Mouse (Mus musculus) urinary bladder, adult 2 months (tissue): ENCODE measurements around the gene T. TPM values are rescaled to one million over a fixed set of nuclear protein-coding genes. Genes with fewer than 3 reads are reported as not detected.

Source experiments
- DNase-seq: peaks from one replicate; pipeline ENCODE4 v3.0.0; 2022; ENCODE audit warnings: low spot score
- polyA plus RNA-seq: library from polyadenylated mRNA; depleted of rRNA; stranded (reverse); fragments of >200 nt; gene quantifications from 2 replicates; pipeline ENCODE4 v1.2.3, GENCODE M21; 2012

The T gene
- polyA plus RNA-seq, 1 experiment, result not detected

DNA sequence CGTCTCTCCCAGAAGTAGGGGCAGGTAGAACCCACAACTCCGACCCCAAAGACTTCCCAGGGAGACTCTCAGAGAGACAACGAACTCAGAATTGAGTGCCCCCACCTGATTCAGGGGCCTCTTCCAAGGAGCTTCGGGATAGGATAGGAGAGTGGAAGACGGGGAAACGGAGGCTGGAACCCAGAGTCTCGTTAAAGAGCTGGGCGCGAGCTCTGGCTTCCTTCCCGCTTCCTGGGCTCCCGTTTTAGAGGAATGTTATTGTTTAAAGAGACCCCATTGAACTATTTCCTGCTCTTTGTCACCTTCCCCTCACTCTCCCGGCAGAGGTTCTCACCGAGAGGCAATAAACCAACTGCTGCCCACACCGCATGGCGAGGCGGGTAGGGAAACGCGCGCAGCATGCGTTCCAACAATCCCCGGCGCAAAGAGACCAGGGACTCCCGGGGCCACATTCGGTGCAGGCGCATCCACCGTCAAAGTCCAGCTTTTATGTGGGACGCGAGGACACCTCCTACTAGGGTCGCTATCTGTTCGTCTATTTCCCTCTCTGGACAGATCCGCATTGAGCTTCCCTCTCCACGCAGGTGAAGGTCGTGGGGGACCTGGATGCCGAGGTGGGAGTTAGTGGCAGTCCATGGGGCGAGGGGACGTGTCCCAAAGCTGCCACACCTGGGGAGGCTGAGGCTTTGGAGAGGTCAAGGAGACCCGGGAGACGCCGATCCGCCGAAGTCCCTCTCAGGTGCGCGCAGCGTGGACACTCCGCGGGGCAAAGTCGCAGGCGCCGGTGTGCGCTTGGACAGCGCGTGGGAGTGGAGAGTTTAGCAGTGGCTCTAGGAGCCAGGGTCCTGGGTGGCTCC, 874 bp upstream of the T start:
- no peak for DNase-seq

DNA sequence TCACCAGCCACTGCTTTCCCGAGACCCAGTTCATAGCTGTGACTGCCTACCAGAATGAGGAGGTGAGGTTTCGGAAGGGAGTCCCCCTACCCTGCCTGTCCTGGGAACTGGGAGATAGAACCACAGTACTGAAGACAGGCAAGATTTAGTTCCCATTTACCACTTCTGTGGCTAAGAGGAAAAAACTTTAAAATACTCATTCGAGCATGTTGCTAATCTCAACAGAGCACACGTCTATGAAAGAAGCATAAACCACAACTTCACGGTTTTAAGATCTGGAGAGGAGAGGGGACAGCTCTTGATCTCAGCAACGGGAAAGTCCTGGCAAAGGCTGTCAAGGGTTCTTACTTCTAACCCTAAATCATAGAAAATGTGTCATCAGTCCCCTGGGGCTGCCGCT, 2.0 kb downstream of the T start:
- no peak for DNase-seq

GRCm38 (mm10) chr17:8444062-8444461, 9.8 kb downstream of the T start:
- no peak for DNase-seq

- DNase-seq, result no peak
Measured at GRCm38 (mm10) chr17:8447676-8448192, 13.5 kb downstream of the T start.

- no peak for DNase-seq
Measured at GRCm38 (mm10) chr17:8448324-8448723, 14.1 kb downstream of the T start.

DNA sequence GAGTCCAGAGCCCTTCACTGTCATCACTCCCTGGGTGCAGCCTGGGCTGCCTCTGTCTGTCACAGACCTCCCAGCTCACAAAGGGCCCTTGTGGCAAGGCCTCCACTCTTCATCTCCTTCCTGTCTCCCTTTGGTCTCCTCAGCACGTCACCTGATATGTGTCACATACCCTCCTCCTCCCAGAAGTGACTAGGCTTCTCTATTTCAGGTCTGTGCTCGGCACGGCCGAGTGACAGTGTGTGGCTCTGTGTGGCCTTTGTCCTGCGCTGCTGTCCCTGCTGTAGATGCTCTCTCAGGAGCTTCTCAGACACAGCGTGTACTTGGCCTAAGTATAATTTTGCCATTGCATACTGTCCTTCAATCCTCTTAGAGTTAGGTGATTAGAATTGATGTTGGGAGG, 21.0 kb downstream of the T start:
- DNase-seq, result no peak

DNA sequence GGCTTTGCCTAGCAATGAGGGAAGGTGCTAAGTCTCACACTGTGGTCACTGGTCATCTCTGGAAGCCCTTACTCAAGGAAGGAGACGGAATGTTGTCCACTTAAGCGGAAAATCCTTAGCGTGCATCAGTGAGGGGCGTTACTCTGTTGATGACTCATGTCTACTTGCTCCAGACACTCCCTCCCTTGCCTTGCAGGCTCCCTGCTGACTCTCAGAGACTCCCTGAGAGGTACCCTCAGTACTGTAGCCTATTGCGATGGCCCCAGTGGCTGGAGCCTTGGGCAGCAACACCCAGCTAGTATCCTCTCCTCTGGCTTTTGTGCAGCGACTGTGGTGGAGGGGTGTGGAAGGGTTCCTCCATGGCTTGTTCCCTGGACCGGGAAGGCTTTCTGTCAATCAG, 21.4 kb downstream of the T start:
- DNase-seq, result no peak

DNA sequence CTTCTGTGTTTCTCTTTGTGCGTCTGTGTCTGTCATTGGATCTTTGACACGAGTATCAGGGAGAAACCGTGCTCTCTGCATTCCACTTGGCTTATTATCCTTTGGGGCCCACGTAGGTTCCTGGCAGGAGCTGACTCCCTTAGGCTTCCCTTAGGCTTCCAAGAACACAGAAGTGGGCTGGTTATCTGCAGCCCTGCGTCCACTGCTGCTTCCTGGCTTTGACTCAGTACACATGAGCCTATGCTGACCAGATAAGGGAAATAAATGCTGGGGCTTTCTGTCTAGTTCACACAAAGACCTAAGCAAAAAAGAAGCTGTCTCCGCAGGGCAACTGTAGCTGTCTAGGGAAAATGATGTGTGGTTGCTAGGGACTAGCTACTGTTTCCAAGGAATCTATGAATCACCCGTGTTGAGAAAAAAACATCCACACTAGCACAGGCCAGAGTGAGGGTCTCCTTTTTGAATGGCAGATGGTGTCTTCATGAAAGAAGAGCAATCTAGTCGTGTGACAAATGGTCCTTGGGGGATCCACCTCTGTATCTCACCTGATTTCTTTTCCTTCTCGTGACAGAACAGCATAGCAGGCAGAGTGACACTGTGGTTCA, 22.7 kb downstream of the T start:
- no peak for DNase-seq

DNA sequence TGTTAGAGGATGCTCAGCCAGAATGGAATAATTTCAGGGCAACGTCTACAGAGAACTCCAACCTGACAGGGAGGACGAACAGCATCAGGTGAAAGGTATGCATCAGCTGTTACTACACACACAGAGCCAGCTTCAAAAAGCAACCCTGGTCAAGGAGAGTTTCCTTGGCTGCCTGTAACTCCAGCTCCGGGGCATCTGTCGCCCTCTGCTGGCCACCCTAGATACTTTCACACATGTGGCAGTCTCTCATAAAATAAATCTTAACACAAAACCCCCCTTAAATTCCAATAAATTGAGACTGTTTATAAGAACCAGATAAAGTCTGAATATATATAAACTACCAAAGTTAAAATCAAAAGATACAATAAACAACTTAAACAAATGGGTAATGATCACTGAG, 27.3 kb downstream of the T start:
- DNase-seq, result no peak

DNA sequence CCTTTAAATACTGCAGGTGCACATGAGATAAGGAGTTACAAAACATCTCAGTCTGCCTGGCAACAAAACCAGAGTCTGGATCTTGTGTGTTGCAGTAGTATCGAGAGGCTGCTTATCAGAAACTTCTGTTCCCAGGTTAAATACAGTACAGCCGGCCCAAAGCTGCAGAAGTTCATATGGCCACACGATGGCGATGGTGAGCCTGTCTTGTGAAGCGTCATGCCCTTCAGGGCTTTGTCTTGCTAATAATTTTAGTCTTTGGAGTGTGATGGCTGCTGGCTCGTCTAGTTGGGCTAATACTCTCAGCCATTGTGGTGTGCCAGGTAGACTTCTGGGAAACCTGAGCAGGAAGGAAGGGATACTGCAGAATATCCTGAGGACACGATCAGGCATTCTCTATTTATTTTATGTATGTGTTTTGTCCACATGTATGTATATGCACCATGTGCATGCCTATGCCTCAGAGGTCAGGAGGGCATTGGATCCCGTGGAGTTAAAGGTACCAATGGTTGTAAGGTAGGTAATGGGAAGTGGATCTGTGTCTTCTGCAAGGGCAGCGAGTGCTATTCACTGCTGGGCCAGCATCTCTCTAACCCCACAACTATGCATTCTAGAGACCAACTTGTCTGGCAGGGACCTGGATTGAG, 29.4 kb downstream of the T start:
- no peak for DNase-seq

DNA sequence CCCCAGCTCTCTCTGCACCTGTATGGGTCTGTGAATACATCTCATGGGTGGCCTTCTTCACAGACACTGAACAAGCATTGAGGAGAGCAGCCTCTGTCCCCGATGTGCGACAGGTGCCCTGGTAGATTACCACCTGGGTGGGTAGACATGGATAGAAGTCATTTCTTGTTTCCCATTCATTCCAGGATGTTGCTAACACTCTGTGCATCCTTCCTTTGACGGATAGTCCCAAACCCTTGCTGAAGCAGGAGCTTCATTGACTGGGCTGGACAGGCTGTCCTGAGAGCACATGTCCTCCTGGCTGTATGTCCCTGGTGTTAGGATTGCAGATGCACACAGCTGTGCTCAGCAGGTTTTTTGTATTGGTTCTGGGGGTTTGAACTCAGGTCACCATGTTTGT, 33.5 kb downstream of the T start:
- no peak for DNase-seq

DNA sequence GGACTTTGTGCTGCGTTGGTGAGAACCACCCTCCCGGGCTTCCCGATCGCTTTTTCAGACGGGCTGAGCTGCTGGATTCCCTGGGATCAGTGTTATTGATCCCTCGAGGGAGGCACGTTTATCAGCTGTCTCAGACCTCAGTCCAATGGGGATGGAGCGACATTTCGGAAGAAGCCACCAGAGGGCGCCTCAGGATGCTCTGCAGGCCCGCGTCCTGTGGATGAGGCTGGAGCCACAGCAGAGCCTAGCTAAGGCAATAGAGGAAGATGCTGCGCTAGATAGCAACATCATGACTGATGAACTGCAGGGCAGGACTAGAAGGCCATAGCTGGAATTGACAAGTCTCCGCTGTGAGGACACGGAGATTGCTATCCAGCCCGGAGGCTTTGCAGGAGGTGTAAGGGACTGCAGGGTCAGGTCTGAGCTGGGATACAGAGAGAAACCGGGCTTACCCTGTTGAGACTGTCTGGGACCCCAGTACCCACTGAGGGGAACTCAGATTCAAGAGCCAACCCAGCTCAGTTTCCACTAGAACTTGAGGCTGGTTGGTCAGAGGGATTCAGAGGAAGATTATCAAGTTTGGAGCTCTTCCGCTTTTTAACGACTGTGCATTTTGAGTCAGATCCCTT, 34.6 kb downstream of the T start:
- DNase-seq, result peak; percentile 65

DNA sequence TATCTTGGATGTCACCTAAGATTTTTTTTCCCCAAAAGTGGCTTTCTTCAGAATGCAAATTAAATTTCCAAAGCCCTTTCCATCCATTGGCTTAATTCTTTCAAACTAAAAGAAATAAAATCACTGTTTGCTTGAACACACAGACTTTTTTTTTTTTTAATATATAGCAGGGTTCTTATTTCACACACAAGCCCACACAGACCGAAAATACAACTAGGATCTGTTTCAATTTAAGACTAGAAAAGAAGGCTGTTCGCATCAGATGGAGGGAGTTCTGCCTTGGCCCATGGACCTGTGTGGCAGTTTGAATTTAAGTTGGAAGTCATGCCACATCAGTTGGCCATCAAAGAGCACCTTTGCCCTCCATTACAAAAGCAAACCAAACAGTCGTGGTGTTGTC, 44.3 kb downstream of the T start:
- DNase-seq, result no peak

- DNase-seq, result no peak
Measured at GRCm38 (mm10) chr17:8479493-8480128, 45.4 kb downstream of the T start.

GRCm38 (mm10) chr17:8481797-8482196, 47.6 kb downstream of the T start:
- no peak for DNase-seq

GRCm38 (mm10) chr17:8482876-8483275, 48.7 kb downstream of the T start:
- no peak for DNase-seq

- no peak for DNase-seq
Measured at GRCm38 (mm10) chr17:8484246-8484645, 50.0 kb downstream of the T start.

GRCm38 (mm10) chr17:8485146-8485545, 50.9 kb downstream of the T start:
- no peak for DNase-seq

GRCm38 (mm10) chr17:8487824-8488223, 53.6 kb downstream of the T start:
- no peak for DNase-seq

- DNase-seq, result no peak
Measured at GRCm38 (mm10) chr17:8490971-8491370, 56.7 kb downstream of the T start.
